ENCODE assay signal across 9 mouse cellular contexts in genomic region chr15:10713626-10714316, GRCm38 (mm10). TPM values are rescaled to one million over a fixed set of nuclear protein-coding genes. Genes with fewer than 3 reads are reported as not detected.
DNase-seq lines count a peak whose midpoint lies in the region; ATAC-seq lines count a peak whose summit lies in the region.
"Had no signal": no experiment of that assay in that cellular context is flagged by ENCODE, and none has a peak within 500 bp of the region (broad histone marks: within the 10 kb centered on the region; RNA-seq: fewer than 3 reads in every experiment).

No protein-coding gene starts in this region.

- H3K27ac ChIP-seq in forebrain, embryonic 14.5 days (ENCODE audit: low read depth, low read length), result peak overlapping the region; percentile 74; the same call in 1 of the 2 replicates
- peak overlapping the region; percentile 66 for H3K27ac ChIP-seq in intestine, embryonic 16.5 days (ENCODE audit: low read length)
- peak overlapping the region; percentile 86 for H3K27ac ChIP-seq in stomach, embryonic 16.5 days (ENCODE audit: low read length)

- H3K27me3 ChIP-seq in forebrain, embryonic 14.5 days (replicated peaks; ENCODE audit: control insufficient read depth, insufficient read depth, low read length), result no peaks in the 10 kb centered on the region
- no peaks in the 10 kb centered on the region for H3K27me3 ChIP-seq in intestine, embryonic 16.5 days (replicated peaks; ENCODE audit: control insufficient read depth, insufficient read depth, low read length)
- H3K27me3 ChIP-seq in stomach, embryonic 16.5 days (ENCODE audit: control insufficient read depth, insufficient read depth, low read length), result no peaks in the 10 kb centered on the region
- H3K27me3 ChIP-seq: Patski had no signal

- peak; percentile 5 to 38 for DNase-seq in heart, adult 18-20 months
- no peak for DNase-seq in heart, adult 9 months (ENCODE audit: low spot score in 2 of 2)
- DNase-seq in adrenal gland, postnatal 14 days, result peak; percentile 32
- peak; percentile 55 for DNase-seq in forebrain, embryonic 14.5 days (ENCODE audit: low spot score)
- peak; percentile 46 for DNase-seq in lung, postnatal 10 days
- DNase-seq in right cerebral cortex, adult 2 months (ENCODE audit: low spot score in 2 of 2), result no peak

- peak; percentile 56 for ATAC-seq in forebrain, embryonic 14.5 days
- ATAC-seq in intestine, embryonic 16.5 days, result peak; percentile 37
- ATAC-seq in stomach, embryonic 16.5 days (ENCODE audit: insufficient read depth, low FRiP score), result peak; percentile 28

- peak overlapping the region; percentile 89 for H3K9ac ChIP-seq in forebrain, embryonic 14.5 days (ENCODE audit: low read length)
- peak overlapping the region; percentile 84 for H3K9ac ChIP-seq in intestine, embryonic 16.5 days (ENCODE audit: low read depth, low read length)
- H3K9ac ChIP-seq in stomach, embryonic 16.5 days (ENCODE audit: low read length), result peak overlapping the region; percentile 88

- H3K9me3 ChIP-seq in forebrain, embryonic 14.5 days (replicated peaks; ENCODE audit: control insufficient read depth, low read length), result 0 out of 2 replicates have a peak, but pooled peaks cover 2% of the 10 kb centered on the region
- no peaks in the 10 kb centered on the region; the same call in 1 of the 2 replicates for H3K9me3 ChIP-seq in intestine, embryonic 16.5 days (ENCODE audit: control insufficient read depth, low read length)
- no peaks in the 10 kb centered on the region; the same call in 1 of the 2 replicates for H3K9me3 ChIP-seq in stomach, embryonic 16.5 days (replicated peaks; ENCODE audit: control insufficient read depth, low read length)

- H3K4me2 ChIP-seq in forebrain, embryonic 14.5 days (ENCODE audit: low read length), result peak overlapping the region; percentile 97
- H3K4me2 ChIP-seq in intestine, embryonic 16.5 days (ENCODE audit: low read depth, low read length), result peak overlapping the region; percentile 89
- peak overlapping the region; percentile 90 for H3K4me2 ChIP-seq in stomach, embryonic 16.5 days (ENCODE audit: low read depth, low read length)

- under 1% methylated on average over 33 of the region's 35 CpGs for WGBS in forebrain, embryonic 14.5 days
- WGBS in intestine, embryonic 16.5 days, result under 1% methylated on average over 35 of the region's 35 CpGs
- 1% methylated on average over 32 of the region's 35 CpGs for WGBS in stomach, embryonic 16.5 days

- H3K4me1 ChIP-seq in forebrain, embryonic 14.5 days (ENCODE audit: control insufficient read depth, insufficient read depth, low read length), result peaks cover 15% of the 10 kb centered on the region
- H3K4me1 ChIP-seq in intestine, embryonic 16.5 days (ENCODE audit: control insufficient read depth, insufficient read depth, low read length), result peaks cover 7% of the 10 kb centered on the region
- H3K4me1 ChIP-seq in stomach, embryonic 16.5 days (ENCODE audit: control insufficient read depth, insufficient read depth, low read length), result 0 out of 2 replicates have a peak, but pooled peaks cover 6% of the 10 kb centered on the region

- peak overlapping the region; percentile 80 for H3K4me3 ChIP-seq in forebrain, embryonic 14.5 days (ENCODE audit: low read depth, low read length)
- peak overlapping the region; percentile 75 for H3K4me3 ChIP-seq in intestine, embryonic 16.5 days (ENCODE audit: low read length)
- H3K4me3 ChIP-seq in stomach, embryonic 16.5 days (replicated peaks; ENCODE audit: low read length), result peak overlapping the region; percentile 83

- H3K36me3 ChIP-seq in forebrain, embryonic 14.5 days (ENCODE audit: control insufficient read depth, insufficient read depth, low read length), result no peaks in the 10 kb centered on the region
- no peaks in the 10 kb centered on the region for H3K36me3 ChIP-seq in intestine, embryonic 16.5 days (ENCODE audit: control insufficient read depth, insufficient read depth, low read length)
- no peaks in the 10 kb centered on the region for H3K36me3 ChIP-seq in stomach, embryonic 16.5 days (ENCODE audit: control insufficient read depth, insufficient read depth, low read length)

RNA-seq across cellular contexts. Expression of gene Rai14, which starts 0.7 kb away (rescaled TPM):
- 1 to 10 TPM; 3.6 to 3.9 TPM for total RNA-seq in heart, adult 18-20 months (2021)
- total RNA-seq in adrenal gland, postnatal 14 days (2021), result 22.8 and 23.1 TPM in 2 replicates
- polyA plus RNA-seq in forebrain, embryonic 14.5 days (2014; fragmentation: Nextera tagmentation; extraction: Ambion mirVana), result 28.6 and 28.7 TPM in 2 replicates
- polyA plus RNA-seq in intestine, embryonic 16.5 days (2015; fragmentation: Nextera tagmentation; extraction: Ambion mirVana), result 11.5 and 11.7 TPM in 2 replicates
- polyA plus RNA-seq in stomach, embryonic 16.5 days (2015; fragmentation: Nextera tagmentation; extraction: Ambion mirVana), result 21.3 and 21.6 TPM in 2 replicates

Comparison
In these comparisons a context has a peak if more than half of its experiments do, and no peak if none do; other contexts are left out.
1. DNase-seq: peak in heart, adult 18-20 months (2 of 2), adrenal gland, postnatal 14 days (single experiment), forebrain, embryonic 14.5 days (single experiment) and lung, postnatal 10 days (single experiment); none in heart, adult 9 months (0 of 2) and right cerebral cortex, adult 2 months (0 of 2).
2. Peak in every context shown above with its lines, with median percentiles within 50 percentile points of each other: ATAC-seq, H3K27ac ChIP-seq, H3K4me2 ChIP-seq, H3K4me3 ChIP-seq and H3K9ac ChIP-seq.